Mouse (Mus musculus) CH12.LX (cell line): Measurements from ENCODE around the gene Igfals.

Experiments used
- CHD1 ChIP-seq: IDR thresholded peaks from 2 replicates; pipeline ENCODE4 v1.6.1; 2012; ENCODE audit warnings: low read depth, low read length, improper control_type of control experiment, inconsistent platforms
- CHD2 ChIP-seq: IDR thresholded peaks from 2 replicates; pipeline ENCODE4 v1.6.1; 2011; ENCODE audit warnings: low read length, improper control_type of control experiment
- CTCF ChIP-seq, 2 experiments: IDR thresholded peaks in 1 of 2; conservative IDR thresholded peaks in 1 of 2; 2 replicates each; pipeline ENCODE4 v1.5.1; 2011 to 2012; ENCODE audit warnings: low read depth in 2 of 2, low read length in 2 of 2, improper control_type of control experiment in 1 of 2, inconsistent platforms in 1 of 2, mild to moderate bottlenecking in 1 of 2, moderate library complexity in 1 of 2
- ELF1 ChIP-seq: IDR thresholded peaks from 2 replicates; pipeline ENCODE4 v1.6.1; 2014; ENCODE audit warnings: low read depth, mild to moderate bottlenecking, inconsistent platforms, low read length, improper control_type of control experiment
- EP300 ChIP-seq: IDR thresholded peaks from 2 replicates; pipeline ENCODE4 v1.6.1; 2011; ENCODE audit warnings: low read length, improper control_type of control experiment
- ETS1 ChIP-seq: conservative IDR thresholded peaks from 2 replicates; pipeline ENCODE4 v1.6.1; 2012; ENCODE audit warnings: low read depth, mild to moderate bottlenecking, inconsistent platforms, low read length, improper control_type of control experiment, moderate library complexity
- GABPA ChIP-seq: IDR thresholded peaks from 2 replicates; pipeline ENCODE4 v1.6.1; 2012; ENCODE audit warnings: low read depth, low read length, improper control_type of control experiment, inconsistent platforms; ENCODE audit not compliant: insufficient replicate concordance
- HCFC1 ChIP-seq: IDR thresholded peaks from 2 replicates; pipeline ENCODE4 v1.6.1; 2012; ENCODE audit warnings: low read depth, mild to moderate bottlenecking, inconsistent platforms, low read length, improper control_type of control experiment
- JUN ChIP-seq: IDR thresholded peaks from 2 replicates; pipeline ENCODE4 v1.6.1; 2011; ENCODE audit warnings: low read depth, mild to moderate bottlenecking, low read length, improper control_type of control experiment, moderate library complexity; ENCODE audit not compliant: insufficient read depth
- MXI1 ChIP-seq: IDR thresholded peaks from 2 replicates; pipeline ENCODE4 v1.6.1; 2011; ENCODE audit warnings: mild to moderate bottlenecking, low read depth, low read length, improper control_type of control experiment
- NELFE ChIP-seq: IDR thresholded peaks from 2 replicates; pipeline ENCODE4 v1.6.1; 2011; ENCODE audit warnings: low read depth, low read length, improper control_type of control experiment
- POLR2A ChIP-seq: IDR thresholded peaks from 2 replicates; pipeline ENCODE4 v1.6.1; 2011; ENCODE audit warnings: low read depth, mild to moderate bottlenecking, improper control_type of control experiment, low read length
- SMC3 ChIP-seq: IDR thresholded peaks from 2 replicates; pipeline ENCODE4 v1.6.1; 2011; ENCODE audit warnings: low read depth, low read length, improper control_type of control experiment

GRCm38 (mm10) chr17:24848600-24849031 lies 17.2 kb upstream of the Igfals start:
- no peak for TF ChIP-seq EP300
- no peak for TF ChIP-seq MXI1
- no peak for TF ChIP-seq CTCF (conservative IDR thresholded peaks at IDR 0.05 in 1 of 2, IDR thresholded peaks at IDR 0.05 in 1 of 2; ENCODE audit: low read depth in 2 of 2, low read length in 2 of 2)
- TF ChIP-seq SMC3: no peak
- no peak for TF ChIP-seq CHD2
- no peak for TF ChIP-seq HCFC1
- no peak for TF ChIP-seq JUN
- no peak for TF ChIP-seq GABPA
- no peak for TF ChIP-seq POLR2A
- TF ChIP-seq ETS1: no peak
- no peak for TF ChIP-seq CHD1
- TF ChIP-seq ELF1: no peak
- TF ChIP-seq NELFE: no peak
